Mouse (Mus musculus): Measurements from ENCODE around the gene Mettl22.

- TF ChIP-seq CTCF (IDR thresholded peaks at IDR 0.05; ENCODE audit: low read depth) (no peak), EP300 (optimal IDR thresholded peaks at IDR 0.05) (no peak)
These were observed 25.7 kb upstream of the Mettl22 start for GRCm38 (mm10) chr16:8444911-8445310.
